Mouse (Mus musculus): ENCODE measurements around the gene Txndc15.

GRCm38 (mm10) chr13:55721995-55722394 lies 7.5 kb downstream of the Txndc15 start:
- TF ChIP-seq CTCF (IDR thresholded peaks at IDR 0.05; ENCODE audit: extremely low read depth, insufficient read length, insufficient replicate concordance, low read depth, low read length) (no peak), POLR2A (IDR thresholded peaks at IDR 0.05; ENCODE audit: low read depth, low read length) (no peak)

All from small intestine, adult 2 months (tissue).